Mouse (Mus musculus) stomach, embryonic 16.5 days (tissue): ENCODE data around the gene Tubb4b. TPM values are rescaled to one million over a fixed set of nuclear protein-coding genes. Genes with fewer than 3 reads are reported as not detected.
A peak's percentile ranks its signal among the peaks of the same experiment; 100 is the strongest.

Experiments used
- ATAC-seq: fragments of 200-750 bp; cut with Nextera tagmentation; 2 replicates; pipeline ENCODE4 v1.8.0; 2017; ENCODE audit warnings: moderate number of reproducible peaks, moderate TSS enrichment; ENCODE audit not compliant: insufficient read depth, low FRiP score
- H3K27ac ChIP-seq: fragments of 300-500 bp; sonication (generic); 2 replicates; pipeline ENCODE4 v1.5.1; 2014; ENCODE audit warnings: low read length
- H3K27me3 ChIP-seq: fragments of 300-500 bp; sonication (generic); 2 replicates; pipeline ENCODE4 v1.6.1; 2014; ENCODE audit warnings: low read length, control low read depth, mixed read lengths; ENCODE audit not compliant: control insufficient read depth, insufficient read depth
- H3K36me3 ChIP-seq: fragments of 300-500 bp; sonication (generic); 2 replicates; pipeline ENCODE4 v1.6.1; 2014; ENCODE audit warnings: low read length; ENCODE audit not compliant: control insufficient read depth, insufficient read depth
- H3K4me1 ChIP-seq: fragments of 300-500 bp; sonication (generic); 2 replicates; pipeline ENCODE4 v1.6.1; 2014; ENCODE audit warnings: low read length, control low read depth, mixed read lengths; ENCODE audit not compliant: control insufficient read depth, insufficient read depth
- H3K4me2 ChIP-seq: fragments of 300-500 bp; sonication (generic); 2 replicates; pipeline ENCODE4 v1.6.1; 2014; ENCODE audit warnings: low read depth, low read length, mixed read lengths
- H3K4me3 ChIP-seq: fragments of 300-500 bp; sonication (generic); replicated peaks from 2 replicates; pipeline ENCODE4 v1.5.1; 2014; ENCODE audit warnings: mild to moderate bottlenecking, low read length
- H3K9ac ChIP-seq: fragments of 300-500 bp; sonication (generic); 2 replicates; pipeline ENCODE4 v1.6.1; 2014; ENCODE audit warnings: low read length
- H3K9me3 ChIP-seq: fragments of 300-500 bp; sonication (generic); replicated peaks from 2 replicates; pipeline ENCODE4 v1.6.1; 2016; ENCODE audit warnings: low read length, control low read depth; ENCODE audit not compliant: control insufficient read depth
- WGBS: fragments of 180-500 bp; shearing (Covaris S2); extraction: QIAGEN DNeasy Blood & Tissue Kit; methylation state at CpG from one replicate; pipeline ENCODE4 v1.1.7; 2014; 5-methylcytosine and 5-hydroxymethylcytosine counted together
- polyA plus RNA-seq: library from polyadenylated mRNA; unstranded; fragments of >200 nt; fragmentation: Nextera tagmentation; extraction: Ambion mirVana; gene quantifications from 2 replicates; pipeline ENCODE4 v1.2.1, GENCODE M21; 2015

Tubb4b gene
- polyA plus RNA-seq, 1 experiment from 2014 or later, result 631 TPM

GRCm38 (mm10) chr2:25194486-25195171 lies 29.9 kb downstream of the Tubb4b start:
- no peaks in the 10 kb centered on the region for H3K9me3 ChIP-seq
- H3K4me2 ChIP-seq, result peak overlapping the region; percentile 68
- ATAC-seq, result no peak
- 77% methylated on average over 17 of the region's 17 CpGs for WGBS
- peak overlapping the region; percentile 75; the same call in 1 of the 2 replicates for H3K9ac ChIP-seq
- H3K36me3 ChIP-seq, result 0 out of 2 replicates have a peak, but pooled peaks cover 3% of the 10 kb centered on the region
- H3K4me1 ChIP-seq, result peaks cover 35% of the 10 kb centered on the region
- peak overlapping the region; percentile 97 for H3K27ac ChIP-seq
- peak overlapping the region; percentile 49 for H3K4me3 ChIP-seq
- H3K27me3 ChIP-seq, result no peaks in the 10 kb centered on the region; the same call in 1 of the 2 replicates

DNA sequence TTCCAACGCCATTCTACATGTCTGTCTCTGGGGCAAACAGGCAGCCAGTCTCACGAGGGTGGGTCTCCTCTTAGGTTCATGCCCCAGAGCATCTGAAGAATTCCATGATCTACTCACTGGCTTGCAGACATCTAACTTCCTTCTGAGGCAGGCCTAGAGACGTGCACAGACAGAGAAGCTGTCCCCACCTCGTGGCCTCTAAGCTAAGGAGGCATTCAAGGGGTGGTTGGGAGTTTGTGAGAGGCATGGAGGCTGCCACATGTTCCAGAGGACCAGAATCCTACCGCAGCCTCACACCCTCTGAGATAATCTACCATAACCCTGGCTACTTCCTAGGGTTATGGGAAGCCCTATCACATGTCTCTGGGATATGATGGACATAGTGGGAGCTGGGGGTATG lies 30.5 kb downstream of the Tubb4b start:
- no peak for ATAC-seq
- WGBS, result 66% methylated on average over 5 of the region's 5 CpGs
- Histone ChIP-seq H3K27ac (peak overlapping the region; percentile 76), H3K4me2 (peak overlapping the region; percentile 68), H3K9me3 (no peaks in the 10 kb centered on the region), H3K36me3 (0 out of 2 replicates have a peak, but pooled peaks cover 3% of the 10 kb centered on the region), H3K4me1 (peaks cover 35% of the 10 kb centered on the region), H3K4me3 (peak overlapping the region; percentile 7; the same call in 1 of the 2 replicates), H3K27me3 (no peaks in the 10 kb centered on the region; the same call in 1 of the 2 replicates), H3K9ac (peak overlapping the region; percentile 53)

- Histone ChIP-seq H3K27me3 (no peaks in the 10 kb centered on the region; the same call in 1 of the 2 replicates), H3K36me3 (0 out of 2 replicates have a peak, but pooled peaks cover under 1% of the 10 kb centered on the region), H3K9ac (no peak overlapping the region), H3K4me2 (peak overlapping the region; percentile 68), H3K4me1 (peaks cover 33% of the 10 kb centered on the region), H3K4me3 (peak overlapping the region; percentile 7; the same call in 1 of the 2 replicates), H3K27ac (peak overlapping the region; percentile 76), H3K9me3 (no peaks in the 10 kb centered on the region)
- 2% methylated on average over 6 of the region's 6 CpGs for WGBS
- peak; percentile 76 for ATAC-seq
These were observed 31.2 kb downstream of the Tubb4b start for GRCm38 (mm10) chr2:25193330-25193770.

DNA sequence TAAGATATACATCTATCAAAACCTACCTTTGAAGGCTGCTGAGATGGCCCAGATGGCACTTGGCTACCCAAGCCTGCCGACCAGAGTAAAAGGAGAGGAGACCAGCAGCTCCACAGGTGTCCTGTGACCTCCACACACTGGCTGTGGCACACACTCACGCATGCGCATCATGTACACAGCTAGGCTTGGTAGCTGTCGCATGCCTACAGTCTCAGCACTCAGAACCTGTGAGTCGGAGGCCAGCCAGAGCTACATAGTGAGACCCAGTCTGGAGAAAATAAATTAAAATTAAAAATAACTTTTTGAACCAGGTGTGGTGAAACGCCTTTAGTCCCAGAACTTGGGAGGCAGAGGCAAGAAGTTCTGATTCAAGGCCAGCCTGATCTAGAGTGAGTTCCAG lies 36.7 kb downstream of the Tubb4b start:
- no peaks in the 10 kb centered on the region for H3K36me3 ChIP-seq
- no peak overlapping the region for H3K9ac ChIP-seq
- no peak for ATAC-seq
- H3K27ac ChIP-seq, result no peak overlapping the region
- H3K4me1 ChIP-seq, result peaks cover 12% of the 10 kb centered on the region
- H3K9me3 ChIP-seq, result no peaks in the 10 kb centered on the region
- no peak overlapping the region for H3K4me3 ChIP-seq
- no peak overlapping the region for H3K4me2 ChIP-seq
- peaks cover 17% of the 10 kb centered on the region; the same call in 1 of the 2 replicates for H3K27me3 ChIP-seq
- 84% methylated on average over 6 of the region's 6 CpGs for WGBS

- Histone ChIP-seq H3K36me3 (no peaks in the 10 kb centered on the region), H3K27ac (no peak overlapping the region), H3K9ac (0 out of 2 replicates have a peak overlapping the region, but pooled peaks have one; percentile 77), H3K27me3 (peaks cover 21% of the 10 kb centered on the region; the same call in 1 of the 2 replicates), H3K4me2 (peak overlapping the region; percentile 85), H3K4me3 (peak overlapping the region; percentile 52), H3K4me1 (peaks cover 12% of the 10 kb centered on the region), H3K9me3 (no peaks in the 10 kb centered on the region)
- no peak for ATAC-seq
- WGBS, result 39% methylated on average over 5 of the region's 5 CpGs
These were observed 37.9 kb downstream of the Tubb4b start for GRCm38 (mm10) chr2:25186575-25186930.

DNA sequence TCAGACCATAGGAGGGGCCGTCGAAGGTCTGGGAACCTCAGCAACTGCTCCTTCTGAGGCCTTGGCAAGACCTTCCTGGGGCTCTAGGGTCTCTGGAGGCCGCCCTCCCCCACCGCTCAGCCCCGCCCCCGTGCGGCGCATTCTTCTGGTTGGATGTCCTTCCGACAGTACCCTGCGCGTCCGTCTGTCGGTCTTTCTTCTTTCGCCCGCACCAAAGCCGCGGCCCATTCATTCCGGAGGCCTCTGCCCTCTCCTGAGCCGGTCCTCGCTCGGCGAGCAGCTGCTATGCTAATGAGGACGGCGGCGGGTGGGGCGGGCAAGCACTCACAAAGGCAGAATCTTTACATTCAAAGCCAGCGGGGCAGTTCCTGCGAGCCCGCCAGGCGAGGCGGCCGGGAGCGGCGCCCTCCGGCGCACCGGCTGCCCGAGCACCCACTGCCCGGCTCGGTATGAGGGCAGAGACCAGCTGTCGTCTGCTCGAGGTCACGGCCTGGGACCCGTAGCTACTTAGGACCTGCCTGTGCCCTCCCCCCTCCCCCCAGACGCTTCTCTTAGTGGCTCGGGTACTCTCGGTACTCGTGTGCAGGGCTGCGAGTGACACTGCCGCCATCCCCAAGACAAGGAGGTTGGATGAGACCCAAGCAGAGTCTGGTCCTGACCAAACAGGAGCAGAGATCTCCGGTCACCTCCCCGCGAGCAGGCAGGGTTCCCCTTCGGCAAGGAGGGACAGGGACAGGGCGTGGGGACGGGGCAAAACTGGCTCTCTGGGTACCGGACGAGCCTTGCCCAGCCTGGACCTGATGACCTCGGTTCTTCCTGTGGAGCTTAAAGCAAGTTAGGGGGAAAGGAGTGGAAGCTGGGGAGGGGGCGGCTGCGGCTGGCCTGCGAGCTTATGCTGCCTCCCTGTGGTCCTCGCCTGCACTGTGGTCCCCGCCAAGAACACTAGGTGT lies 38.6 kb downstream of the Tubb4b start:
- H3K27ac ChIP-seq, result peak overlapping the region; percentile 46
- H3K9ac ChIP-seq, result peak overlapping the region; percentile 77
- H3K27me3 ChIP-seq, result peaks cover 22% of the 10 kb centered on the region; the same call in 1 of the 2 replicates
- no peaks in the 10 kb centered on the region for H3K36me3 ChIP-seq
- peak overlapping the region; percentile 52 for H3K4me3 ChIP-seq
- WGBS, result 1% methylated on average over 64 of the region's 64 CpGs
- peaks cover 14% of the 10 kb centered on the region for H3K4me1 ChIP-seq
- H3K9me3 ChIP-seq, result no peaks in the 10 kb centered on the region
- H3K4me2 ChIP-seq, result peak overlapping the region; percentile 85
- peak; percentile 66 for ATAC-seq

GRCm38 (mm10) chr2:25184496-25184895 lies 40.0 kb downstream of the Tubb4b start:
- Histone ChIP-seq H3K4me1 (peaks cover 21% of the 10 kb centered on the region), H3K27me3 (peaks cover 28% of the 10 kb centered on the region), H3K9me3 (no peaks in the 10 kb centered on the region), H3K9ac (no peak overlapping the region), H3K36me3 (no peaks in the 10 kb centered on the region), H3K4me2 (no peak overlapping the region), H3K27ac (no peak overlapping the region), H3K4me3 (no peak overlapping the region)
- no peak for ATAC-seq
- 90% methylated on average over 7 of the region's 7 CpGs for WGBS

DNA sequence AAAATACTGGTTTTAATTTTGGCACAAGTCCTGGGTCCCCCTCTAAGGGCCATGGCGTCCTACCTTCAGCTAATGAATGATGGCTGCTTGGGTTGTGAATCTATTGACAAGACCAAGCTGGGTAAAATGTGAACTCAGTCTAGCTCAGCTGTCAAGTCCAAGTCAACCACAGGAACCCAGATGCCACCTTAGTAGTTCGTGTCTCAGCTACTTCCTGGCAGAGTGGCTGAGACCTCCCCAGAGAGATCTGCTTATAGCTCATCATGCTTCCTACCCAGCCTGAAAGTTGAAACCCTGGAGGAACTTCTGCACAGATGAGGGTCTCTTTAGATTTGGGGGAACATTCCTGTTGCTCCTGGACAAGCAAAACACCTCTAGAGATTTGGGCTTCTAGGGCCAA lies 41.2 kb downstream of the Tubb4b start:
- H3K9ac ChIP-seq, result no peak overlapping the region
- no peak for ATAC-seq
- H3K36me3 ChIP-seq, result no peaks in the 10 kb centered on the region
- 0 out of 2 replicates have a peak overlapping the region, but pooled peaks have one; percentile 35 for H3K4me3 ChIP-seq
- peaks cover 30% of the 10 kb centered on the region for H3K27me3 ChIP-seq
- peaks cover 22% of the 10 kb centered on the region for H3K4me1 ChIP-seq
- H3K4me2 ChIP-seq, result peak overlapping the region; percentile 85
- H3K9me3 ChIP-seq, result no peaks in the 10 kb centered on the region
- whole genome bisulfite sequencing, result 59% methylated on average over 2 of the region's 2 CpGs
- H3K27ac ChIP-seq, result no peak overlapping the region
